Mouse (Mus musculus): Measurements from ENCODE around the gene Hcfc1r1. TPM values are rescaled to one million over a fixed set of nuclear protein-coding genes. Genes with fewer than 3 reads are reported as not detected.
A peak's percentile ranks its signal among the peaks of the same experiment; 100 is the strongest.

Hcfc1r1 gene
- polyA plus RNA-seq, 1 experiment = 253 TPM

- Histone ChIP-seq H3K4me3 (ENCODE audit: insufficient read depth, poor library complexity, severe bottlenecking) (no peak overlapping the region), H3K36me3 (ENCODE audit: control insufficient read depth, insufficient read depth) (peaks cover 89% of the 10 kb centered on the region), H3ac (ENCODE audit: control insufficient read depth, insufficient read length, low read depth) (no peak overlapping the region), H3K79me2 (ENCODE audit: control insufficient read depth, insufficient read depth) (peaks cover 57% of the 10 kb centered on the region), H3K27me3 (ENCODE audit: control insufficient read depth, insufficient read depth, insufficient read length) (no peaks in the 10 kb centered on the region), H3K79me3 (ENCODE audit: low read depth) (peaks cover 35% of the 10 kb centered on the region)
- no peak for TF ChIP-seq USF1 (IDR thresholded peaks at IDR 0.05; ENCODE audit: low read depth)
- TF ChIP-seq MYOD1 (IDR thresholded peaks at IDR 0.05; ENCODE audit: control insufficient read depth, insufficient read length, low read depth) = no peak
- no peak for TF ChIP-seq CEBPB (IDR thresholded peaks at IDR 0.05; ENCODE audit: low read depth)
- no peak for TF ChIP-seq FOSL1 (IDR thresholded peaks at IDR 0.05; ENCODE audit: insufficient read depth, low read length, poor library complexity, severe bottlenecking)
- no peak for TF ChIP-seq CTCF (IDR thresholded peaks at IDR 0.05; ENCODE audit: control insufficient read depth, insufficient read depth, insufficient read length)
- TF ChIP-seq MAX (IDR thresholded peaks at IDR 0.05) = no peak
- TF ChIP-seq MYOG (IDR thresholded peaks at IDR 0.05; ENCODE audit: control insufficient read depth, extremely low read depth, insufficient read length) = no peak
These were observed 2.8 kb upstream of the Hcfc1r1 start for GRCm38 (mm10) chr17:23670516-23671074.

DNA sequence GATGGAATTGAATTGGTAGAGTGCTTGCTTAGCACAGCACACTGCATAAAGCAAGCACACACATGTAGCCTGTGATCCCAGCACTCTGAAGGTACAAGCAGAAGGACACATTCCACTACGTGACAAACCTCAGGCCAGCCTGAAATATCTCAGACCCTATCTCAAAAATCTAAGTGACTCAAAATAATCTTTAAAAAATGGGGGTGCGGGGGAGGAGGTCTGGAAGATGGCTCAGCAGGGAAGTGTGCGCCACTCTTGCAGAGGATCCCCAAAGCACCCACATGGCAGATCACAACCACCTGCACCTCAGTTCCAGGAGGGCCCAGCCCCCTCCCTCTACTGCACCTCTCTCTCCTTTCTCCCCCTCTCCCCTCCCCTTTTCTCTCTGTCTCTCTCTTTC lies 1.9 kb upstream of the Hcfc1r1 start:
- no peaks in the 10 kb centered on the region for H3K27me3 ChIP-seq (ENCODE audit: control insufficient read depth, insufficient read depth, insufficient read length)
- H3K36me3 ChIP-seq (ENCODE audit: control insufficient read depth, insufficient read depth) = peaks cover 91% of the 10 kb centered on the region
- no peak overlapping the region for H3K4me3 ChIP-seq (ENCODE audit: insufficient read depth, poor library complexity, severe bottlenecking)
- TF ChIP-seq USF1 (IDR thresholded peaks at IDR 0.05; ENCODE audit: low read depth) = no peak
- no peak for TF ChIP-seq MAX (IDR thresholded peaks at IDR 0.05)
- no peak for TF ChIP-seq MYOG (IDR thresholded peaks at IDR 0.05; ENCODE audit: control insufficient read depth, extremely low read depth, insufficient read length)
- no peak for TF ChIP-seq FOSL1 (IDR thresholded peaks at IDR 0.05; ENCODE audit: insufficient read depth, low read length, poor library complexity, severe bottlenecking)
- TF ChIP-seq CTCF (IDR thresholded peaks at IDR 0.05; ENCODE audit: control insufficient read depth, insufficient read depth, insufficient read length) = no peak
- no peak for TF ChIP-seq CEBPB (IDR thresholded peaks at IDR 0.05; ENCODE audit: low read depth)
- no peak for TF ChIP-seq MYOD1 (IDR thresholded peaks at IDR 0.05; ENCODE audit: control insufficient read depth, insufficient read length, low read depth)
- H3K79me3 ChIP-seq (ENCODE audit: low read depth) = peaks cover 39% of the 10 kb centered on the region
- peaks cover 66% of the 10 kb centered on the region for H3K79me2 ChIP-seq (ENCODE audit: control insufficient read depth, insufficient read depth)
- H3ac ChIP-seq (ENCODE audit: control insufficient read depth, insufficient read length, low read depth) = no peak overlapping the region

DNA sequence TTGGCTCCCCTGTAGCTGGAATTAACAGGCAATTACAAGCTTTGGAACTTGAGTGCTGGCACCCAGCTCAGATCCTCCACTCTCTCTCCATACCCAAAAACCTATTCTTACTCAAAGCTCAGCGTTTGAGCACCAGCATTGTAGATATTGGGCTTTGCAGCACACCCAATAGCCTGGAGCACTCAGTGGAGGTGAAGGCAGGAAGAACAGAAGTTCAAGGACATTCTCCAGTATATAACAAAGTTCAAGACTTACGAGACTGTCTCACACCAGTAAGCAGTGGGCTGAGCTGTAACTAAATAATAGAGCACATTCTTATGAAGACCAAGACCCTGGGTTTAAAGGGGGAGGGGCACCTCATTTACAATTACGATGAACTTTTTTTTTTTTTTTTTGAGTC lies 635 bp upstream of the Hcfc1r1 start:
- Histone ChIP-seq H3K4me3 (ENCODE audit: insufficient read depth, poor library complexity, severe bottlenecking) (peak overlapping the region; percentile 87), H3K79me3 (ENCODE audit: low read depth) (peaks cover 43% of the 10 kb centered on the region), H3K36me3 (ENCODE audit: control insufficient read depth, insufficient read depth) (peaks cover 79% of the 10 kb centered on the region), H3ac (ENCODE audit: control insufficient read depth, insufficient read length, low read depth) (no peak overlapping the region), H3K79me2 (ENCODE audit: control insufficient read depth, insufficient read depth) (peaks cover 74% of the 10 kb centered on the region), H3K27me3 (ENCODE audit: control insufficient read depth, insufficient read depth, insufficient read length) (no peaks in the 10 kb centered on the region)
- no peak for TF ChIP-seq MYOG (IDR thresholded peaks at IDR 0.05; ENCODE audit: control insufficient read depth, extremely low read depth, insufficient read length)
- TF ChIP-seq CTCF (IDR thresholded peaks at IDR 0.05; ENCODE audit: control insufficient read depth, insufficient read depth, insufficient read length) = no peak
- no peak for TF ChIP-seq MYOD1 (IDR thresholded peaks at IDR 0.05; ENCODE audit: control insufficient read depth, insufficient read length, low read depth)
- no peak for TF ChIP-seq USF1 (IDR thresholded peaks at IDR 0.05; ENCODE audit: low read depth)
- TF ChIP-seq CEBPB (IDR thresholded peaks at IDR 0.05; ENCODE audit: low read depth) = no peak
- no peak for TF ChIP-seq FOSL1 (IDR thresholded peaks at IDR 0.05; ENCODE audit: insufficient read depth, low read length, poor library complexity, severe bottlenecking)
- no peak for TF ChIP-seq MAX (IDR thresholded peaks at IDR 0.05)

- peak overlapping the region; percentile 52 for H3ac ChIP-seq (ENCODE audit: control insufficient read depth, insufficient read length, low read depth)
- peaks cover 62% of the 10 kb centered on the region for H3K36me3 ChIP-seq (ENCODE audit: control insufficient read depth, insufficient read depth)
- H3K79me3 ChIP-seq (ENCODE audit: low read depth) = peaks cover 43% of the 10 kb centered on the region
- H3K4me3 ChIP-seq (ENCODE audit: insufficient read depth, poor library complexity, severe bottlenecking) = peak overlapping the region; percentile 87
- H3K79me2 ChIP-seq (ENCODE audit: control insufficient read depth, insufficient read depth) = peaks cover 74% of the 10 kb centered on the region
- TF ChIP-seq MYOG (IDR thresholded peaks at IDR 0.05; ENCODE audit: control insufficient read depth, extremely low read depth, insufficient read length) = no peak
- no peak for TF ChIP-seq MYOD1 (IDR thresholded peaks at IDR 0.05; ENCODE audit: control insufficient read depth, insufficient read length, low read depth)
- TF ChIP-seq MAX (IDR thresholded peaks at IDR 0.05) = no peak
- no peak for TF ChIP-seq FOSL1 (IDR thresholded peaks at IDR 0.05; ENCODE audit: insufficient read depth, low read length, poor library complexity, severe bottlenecking)
- H3K27me3 ChIP-seq (ENCODE audit: control insufficient read depth, insufficient read depth, insufficient read length) = no peaks in the 10 kb centered on the region
These were observed 1.0 kb downstream of the Hcfc1r1 start for GRCm38 (mm10) chr17:23674271-23674952.

DNA sequence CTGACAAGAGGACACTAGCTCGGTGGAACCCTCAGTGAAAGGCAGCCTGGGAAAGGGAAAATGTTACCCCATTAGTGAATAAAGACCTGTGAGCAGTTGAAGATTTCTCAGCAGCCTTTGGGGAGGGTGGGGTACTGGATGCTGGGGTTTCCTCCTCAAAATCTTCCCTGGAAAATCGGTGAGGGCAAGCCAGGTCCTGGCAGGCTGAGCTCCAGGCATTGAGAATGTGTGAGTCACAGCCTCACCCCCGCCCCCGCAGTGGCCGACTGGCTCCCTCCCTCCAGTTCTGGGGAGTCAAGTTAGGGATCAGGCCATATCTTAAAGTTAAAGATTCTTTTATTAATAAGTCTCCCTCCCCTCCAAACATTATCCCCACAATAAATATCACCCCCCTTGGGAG lies 1.7 kb downstream of the Hcfc1r1 start:
- H3K27me3 ChIP-seq (ENCODE audit: control insufficient read depth, insufficient read depth, insufficient read length) = no peaks in the 10 kb centered on the region
- H3K79me2 ChIP-seq (ENCODE audit: control insufficient read depth, insufficient read depth) = peaks cover 69% of the 10 kb centered on the region
- peak overlapping the region; percentile 87 for H3K4me3 ChIP-seq (ENCODE audit: insufficient read depth, poor library complexity, severe bottlenecking)
- H3K79me3 ChIP-seq (ENCODE audit: low read depth) = peaks cover 43% of the 10 kb centered on the region
- H3ac ChIP-seq (ENCODE audit: control insufficient read depth, insufficient read length, low read depth) = peak overlapping the region; percentile 90
- TF ChIP-seq MAX (IDR thresholded peaks at IDR 0.05) (no peak), CTCF (IDR thresholded peaks at IDR 0.05; ENCODE audit: control insufficient read depth, insufficient read depth, insufficient read length) (no peak), USF1 (IDR thresholded peaks at IDR 0.05; ENCODE audit: low read depth) (no peak), MYOG (IDR thresholded peaks at IDR 0.05; ENCODE audit: control insufficient read depth, extremely low read depth, insufficient read length) (no peak), CEBPB (IDR thresholded peaks at IDR 0.05; ENCODE audit: low read depth) (no peak), MYOD1 (IDR thresholded peaks at IDR 0.05; ENCODE audit: control insufficient read depth, insufficient read length, low read depth) (no peak), FOSL1 (IDR thresholded peaks at IDR 0.05; ENCODE audit: insufficient read depth, low read length, poor library complexity, severe bottlenecking) (no peak)
- H3K36me3 ChIP-seq (ENCODE audit: control insufficient read depth, insufficient read depth) = peaks cover 55% of the 10 kb centered on the region
